Mouse (Mus musculus): ENCODE results near the gene Zfp777. TPM values are rescaled to one million over a fixed set of nuclear protein-coding genes. Genes with fewer than 3 reads are reported as not detected.

Zfp777 gene
- 7.5 and 8.0 TPM in 2 replicates for polyA plus RNA-seq (2014; fragmentation: Nextera tagmentation; extraction: Ambion mirVana)

GRCm38 (mm10) chr6:48048426-48049272 lies at the start of gene Zfp777:
Gene Zfp777, minus strand, starts transcription at chr6:48048911.
- peak; percentile 93 for DNase-seq (ENCODE audit: low spot score)
- H3K27me3 ChIP-seq (replicated peaks; ENCODE audit: control insufficient read depth, insufficient read depth, low read length), result no peaks in the 10 kb centered on the region

GRCm38 (mm10) chr6:48086957-48087715 lies 38.4 kb upstream of the Zfp777 start:
- no peak overlapping the region for H3K27ac ChIP-seq (ENCODE audit: low read depth, low read length)
- H3K36me3 ChIP-seq (ENCODE audit: control insufficient read depth, insufficient read depth, low read length), result peaks cover 15% of the 10 kb centered on the region
- peak overlapping the region; percentile 79 for H3K4me3 ChIP-seq (ENCODE audit: low read depth, low read length)
- no peaks in the 10 kb centered on the region for H3K9me3 ChIP-seq (replicated peaks; ENCODE audit: control insufficient read depth, low read length)
- DNase-seq (ENCODE audit: low spot score) (peak; percentile 17), ATAC-seq (no peak)
- H3K4me2 ChIP-seq (ENCODE audit: low read length), result peak overlapping the region; percentile 79
- no peaks in the 10 kb centered on the region for H3K27me3 ChIP-seq (replicated peaks; ENCODE audit: control insufficient read depth, insufficient read depth, low read length)
- no peak overlapping the region for H3K9ac ChIP-seq (ENCODE audit: low read length)
- WGBS, result 43% methylated on average over 14 of the region's 14 CpGs
- H3K4me1 ChIP-seq (ENCODE audit: control insufficient read depth, insufficient read depth, low read length), result peaks cover 11% of the 10 kb centered on the region

More at GRCm38 (mm10) chr6:48048426-48049272, at the start of gene Zfp777:
- H3K4me2 ChIP-seq (ENCODE audit: low read length), result peak within 1 kb of the TSS; percentile 74
- H3K9me3 ChIP-seq (replicated peaks; ENCODE audit: control insufficient read depth, low read length), result no peaks in the 10 kb centered on the region
- peak within 1 kb of the TSS; percentile 70 for H3K4me3 ChIP-seq (ENCODE audit: low read depth, low read length)
- peak within 1 kb of the TSS; percentile 83 for H3K9ac ChIP-seq (ENCODE audit: low read length)
- under 1% methylated on average over 70 of the region's 82 CpGs for WGBS
- peak; percentile 93 for ATAC-seq
- peaks cover 10% of the 10 kb centered on the region for H3K36me3 ChIP-seq (ENCODE audit: control insufficient read depth, insufficient read depth, low read length)
- H3K4me1 ChIP-seq (ENCODE audit: control insufficient read depth, insufficient read depth, low read length), result peaks cover 7% of the 10 kb centered on the region; the same call in 1 of the 2 replicates
- H3K27ac ChIP-seq (ENCODE audit: low read depth, low read length), result peak within 1 kb of the TSS; percentile 93

- H3K27me3 ChIP-seq (replicated peaks; ENCODE audit: control insufficient read depth, insufficient read depth, low read length), result no peaks in the 10 kb centered on the region
- peak within 1 kb of the TSS; percentile 87 for H3K27ac ChIP-seq (ENCODE audit: low read depth, low read length)
- no peaks in the 10 kb centered on the region for H3K9me3 ChIP-seq (replicated peaks; ENCODE audit: control insufficient read depth, low read length)
- H3K36me3 ChIP-seq (ENCODE audit: control insufficient read depth, insufficient read depth, low read length), result peaks cover 21% of the 10 kb centered on the region
- peak within 1 kb of the TSS; percentile 79 for H3K4me2 ChIP-seq (ENCODE audit: low read length)
- peak; percentile 92 for DNase-seq (ENCODE audit: low spot score)
- ATAC-seq, result peak; percentile 95
- peak within 1 kb of the TSS; percentile 95 for H3K9ac ChIP-seq (ENCODE audit: low read length)
- under 1% methylated on average over 53 of the region's 53 CpGs for WGBS
- H3K4me1 ChIP-seq (ENCODE audit: control insufficient read depth, insufficient read depth, low read length), result peaks cover 11% of the 10 kb centered on the region
- peak within 1 kb of the TSS; percentile 79 for H3K4me3 ChIP-seq (ENCODE audit: low read depth, low read length)
Measured at GRCm38 (mm10) chr6:48086471-48086878, 37.8 kb upstream of the Zfp777 start, which contains the start of gene Zfp746. Gene Zfp746, minus strand, starts transcription at chr6:48086593.

- Histone ChIP-seq H3K27ac (ENCODE audit: low read depth, low read length) (peak overlapping the region; percentile 87), H3K4me3 (ENCODE audit: low read depth, low read length) (peak overlapping the region; percentile 79), H3K4me1 (ENCODE audit: control insufficient read depth, insufficient read depth, low read length) (peaks cover 11% of the 10 kb centered on the region), H3K27me3 (replicated peaks; ENCODE audit: control insufficient read depth, insufficient read depth, low read length) (no peaks in the 10 kb centered on the region), H3K36me3 (ENCODE audit: control insufficient read depth, insufficient read depth, low read length) (peaks cover 28% of the 10 kb centered on the region), H3K4me2 (ENCODE audit: low read length) (peak overlapping the region; percentile 79), H3K9ac (ENCODE audit: low read length) (peak overlapping the region; percentile 95), H3K9me3 (replicated peaks; ENCODE audit: control insufficient read depth, low read length) (no peaks in the 10 kb centered on the region)
- DNase-seq (ENCODE audit: low spot score) (peak; percentile 60), ATAC-seq (peak; percentile 88)
- WGBS, result 2% methylated on average over 71 of the region's 72 CpGs
Measured at GRCm38 (mm10) chr6:48085521-48086404, 37.1 kb upstream of the Zfp777 start.

GRCm38 (mm10) chr6:48083733-48084191 lies 35.1 kb upstream of the Zfp777 start:
- H3K9ac ChIP-seq (ENCODE audit: low read length), result no peak overlapping the region
- no peak overlapping the region for H3K4me2 ChIP-seq (ENCODE audit: low read length)
- H3K4me1 ChIP-seq (ENCODE audit: control insufficient read depth, insufficient read depth, low read length), result peaks cover 11% of the 10 kb centered on the region
- H3K27ac ChIP-seq (ENCODE audit: low read depth, low read length), result no peak overlapping the region
- H3K4me3 ChIP-seq (ENCODE audit: low read depth, low read length), result no peak overlapping the region
- peaks cover 46% of the 10 kb centered on the region for H3K36me3 ChIP-seq (ENCODE audit: control insufficient read depth, insufficient read depth, low read length)
- ATAC-seq (no peak), DNase-seq (ENCODE audit: low spot score) (no peak)
- H3K27me3 ChIP-seq (replicated peaks; ENCODE audit: control insufficient read depth, insufficient read depth, low read length), result no peaks in the 10 kb centered on the region
- 92% methylated on average over 6 of the region's 6 CpGs for WGBS
- no peaks in the 10 kb centered on the region for H3K9me3 ChIP-seq (replicated peaks; ENCODE audit: control insufficient read depth, low read length)

- no peak for ATAC-seq
- 97% methylated on average over 3 of the region's 3 CpGs for WGBS
- DNase-seq (ENCODE audit: low spot score), result no peak
Measured at GRCm38 (mm10) chr6:48081952-48082351, 33.2 kb upstream of the Zfp777 start.

GRCm38 (mm10) chr6:48081021-48081420 lies 32.3 kb upstream of the Zfp777 start:
- Histone ChIP-seq H3K4me3 (ENCODE audit: low read depth, low read length) (no peak overlapping the region), H3K9ac (ENCODE audit: low read length) (no peak overlapping the region), H3K36me3 (ENCODE audit: control insufficient read depth, insufficient read depth, low read length) (peaks cover 72% of the 10 kb centered on the region), H3K4me2 (ENCODE audit: low read length) (no peak overlapping the region), H3K27me3 (replicated peaks; ENCODE audit: control insufficient read depth, insufficient read depth, low read length) (no peaks in the 10 kb centered on the region), H3K27ac (ENCODE audit: low read depth, low read length) (no peak overlapping the region), H3K4me1 (ENCODE audit: control insufficient read depth, insufficient read depth, low read length) (peaks cover 11% of the 10 kb centered on the region), H3K9me3 (replicated peaks; ENCODE audit: control insufficient read depth, low read length) (no peaks in the 10 kb centered on the region)
- WGBS, result 96% methylated on average over 5 of the region's 5 CpGs
- DNase-seq (ENCODE audit: low spot score) (no peak), ATAC-seq (no peak)

More at GRCm38 (mm10) chr6:48081952-48082351, 33.2 kb upstream of the Zfp777 start:
- H3K36me3 ChIP-seq (ENCODE audit: control insufficient read depth, insufficient read depth, low read length), result peaks cover 64% of the 10 kb centered on the region
- H3K27ac ChIP-seq (ENCODE audit: low read depth, low read length), result no peak overlapping the region
- H3K4me2 ChIP-seq (ENCODE audit: low read length), result no peak overlapping the region
- no peaks in the 10 kb centered on the region for H3K27me3 ChIP-seq (replicated peaks; ENCODE audit: control insufficient read depth, insufficient read depth, low read length)
- H3K9ac ChIP-seq (ENCODE audit: low read length), result no peak overlapping the region
- no peak overlapping the region for H3K4me3 ChIP-seq (ENCODE audit: low read depth, low read length)
- H3K9me3 ChIP-seq (replicated peaks; ENCODE audit: control insufficient read depth, low read length), result no peaks in the 10 kb centered on the region
- peaks cover 11% of the 10 kb centered on the region for H3K4me1 ChIP-seq (ENCODE audit: control insufficient read depth, insufficient read depth, low read length)

GRCm38 (mm10) chr6:48073316-48073715 lies 24.6 kb upstream of the Zfp777 start:
- H3K9me3 ChIP-seq (replicated peaks; ENCODE audit: control insufficient read depth, low read length), result no peaks in the 10 kb centered on the region
- DNase-seq (ENCODE audit: low spot score), result no peak
- 85% methylated on average over 5 of the region's 5 CpGs for WGBS
- H3K36me3 ChIP-seq (ENCODE audit: control insufficient read depth, insufficient read depth, low read length), result peaks cover 62% of the 10 kb centered on the region
- H3K4me2 ChIP-seq (ENCODE audit: low read length), result no peak overlapping the region
- H3K4me3 ChIP-seq (ENCODE audit: low read depth, low read length), result no peak overlapping the region
- H3K27me3 ChIP-seq (replicated peaks; ENCODE audit: control insufficient read depth, insufficient read depth, low read length), result no peaks in the 10 kb centered on the region
- ATAC-seq, result no peak
- no peak overlapping the region for H3K9ac ChIP-seq (ENCODE audit: low read length)
- H3K27ac ChIP-seq (ENCODE audit: low read depth, low read length), result no peak overlapping the region
- no peaks in the 10 kb centered on the region for H3K4me1 ChIP-seq (ENCODE audit: control insufficient read depth, insufficient read depth, low read length)
